Mouse (Mus musculus) cerebral cortex, adult 2 months (tissue): ENCODE data around the gene Sdr39u1.

Experiments used
- WGBS: fragments of 180-500 bp; shearing (Covaris S2); methylation state at CpG from one replicate; pipeline ENCODE4 v1.1.7; 2018; 5-methylcytosine and 5-hydroxymethylcytosine counted together

The Sdr39u1 gene

GRCm38 (mm10) chr14:55854406-55855100 lies 45.5 kb downstream of the Sdr39u1 start:
- WGBS = 24% methylated on average over 9 of the region's 9 CpGs

- 4% methylated on average over 33 of the region's 33 CpGs for WGBS
Observed at GRCm38 (mm10) chr14:55853621-55854285, 46.3 kb downstream of the Sdr39u1 start, which contains the start of gene Nynrin. Gene Nynrin (plus strand): TSS chr14:55854010.

DNA sequence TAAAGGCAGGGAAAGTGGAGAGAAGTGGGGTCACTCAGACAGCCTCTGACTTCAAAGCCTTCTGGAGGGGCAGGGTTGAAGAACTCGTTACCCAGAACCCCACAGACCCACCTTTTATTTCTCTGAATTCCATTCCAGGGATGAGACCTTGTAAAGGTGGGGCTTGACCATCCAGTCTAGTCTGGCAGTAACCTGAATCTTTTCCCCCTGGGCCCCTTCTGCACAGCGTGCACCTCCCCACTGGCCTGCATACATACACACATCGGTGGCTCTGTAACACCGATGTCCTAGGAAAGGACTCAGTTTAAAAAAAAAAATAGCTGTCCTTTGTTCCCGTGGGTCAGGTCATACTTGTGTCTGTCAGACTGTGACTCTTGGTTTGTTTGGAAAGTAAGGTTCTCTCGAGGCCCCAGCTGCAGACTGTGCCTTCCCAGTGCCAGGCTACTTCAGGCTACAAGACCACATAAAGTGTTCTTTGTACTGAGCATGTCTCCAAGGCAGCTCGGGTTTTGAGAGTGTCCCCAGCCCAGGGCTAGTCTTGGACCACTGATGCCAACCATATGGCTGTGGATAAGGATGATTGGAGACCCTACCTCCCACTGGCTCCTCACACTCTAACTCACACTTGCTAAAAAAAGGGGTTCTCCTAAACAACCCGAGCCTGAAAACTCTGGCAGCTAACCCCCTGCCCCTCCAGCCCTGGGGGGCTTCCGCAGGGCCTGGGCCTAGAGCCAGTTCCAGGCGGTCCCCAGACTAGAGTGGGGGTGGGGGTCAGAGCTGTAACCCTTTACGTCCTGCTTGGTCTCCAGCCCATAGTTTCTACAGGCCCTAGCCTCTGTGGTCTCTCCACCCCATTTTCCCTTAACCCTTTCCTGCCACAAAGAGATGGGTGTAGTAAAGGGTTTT lies 47.2 kb downstream of the Sdr39u1 start:
- WGBS = 35% methylated on average over 11 of the region's 11 CpGs

DNA sequence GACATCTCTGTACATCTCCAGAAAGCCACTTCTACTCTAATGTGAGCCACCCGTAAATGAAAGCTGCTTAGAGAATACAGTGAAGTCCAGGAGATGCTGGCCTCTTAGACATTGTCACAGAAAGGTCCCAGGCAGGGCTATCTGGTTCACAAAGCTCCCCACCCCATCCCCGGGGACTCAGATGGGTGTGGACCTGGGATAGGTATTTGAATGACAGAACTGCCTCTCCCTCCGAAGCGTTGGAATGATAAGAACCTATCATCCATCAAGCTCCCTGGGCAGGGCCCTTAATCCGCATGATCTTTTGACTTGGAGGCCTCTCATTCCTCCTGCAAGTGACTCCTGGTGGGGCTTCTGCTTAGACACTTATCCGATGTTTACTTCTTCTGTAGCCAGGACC lies 49.2 kb downstream of the Sdr39u1 start:
- WGBS = 86% methylated on average over 6 of the region's 6 CpGs
